Mouse (Mus musculus) cerebellum, adult 9-10 months (tissue): ENCODE data around the gene Akap12.

Experiments
- DNase-seq: peaks from one replicate; pipeline ENCODE4 v3.0.0; 2022

Gene Akap12

GRCm38 (mm10) chr10:4407191-4407590, 141.0 kb downstream of the Akap12 start:
- no peak for DNase-seq
